18 mouse cellular contexts compared by ENCODE assay signal in the genomic region with DNA sequence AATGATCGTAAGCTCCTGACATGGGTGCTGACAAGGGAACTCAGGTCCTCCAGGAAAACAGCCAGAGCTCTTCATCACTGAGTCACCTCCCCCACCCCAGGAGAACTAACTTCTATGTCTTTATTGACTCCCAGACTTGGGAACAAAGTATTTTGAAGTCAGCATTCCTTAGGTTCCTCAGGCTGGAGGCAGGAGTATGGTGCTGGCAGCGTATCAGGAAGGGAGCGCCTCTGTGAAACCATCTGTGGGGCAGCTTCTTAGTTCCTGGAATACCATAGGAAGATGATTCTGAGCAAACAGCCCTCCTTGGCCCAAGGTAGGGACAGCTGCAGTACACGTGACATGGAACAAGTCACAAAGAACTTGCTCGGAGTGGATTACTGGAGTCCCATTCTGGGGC.
DNase-seq lines count a peak whose midpoint lies in the region; ATAC-seq and TF ChIP-seq lines count a peak whose summit lies in the region.
"Had no signal": no experiment of that assay in that cellular context is flagged by ENCODE, and none has a peak within 500 bp of the region (broad histone marks: within the 10 kb centered on the region; RNA-seq: fewer than 3 reads in every experiment).

No protein-coding gene starts in this region.

- H3K4me2 ChIP-seq in heart, embryonic 11.5 days: no peak overlapping the region
- H3K4me2 ChIP-seq in lung, postnatal 0 days (replicated peaks; ENCODE audit: low read depth, low read length): no peak overlapping the region
- no peak overlapping the region for H3K4me2 ChIP-seq in liver, embryonic 12.5 days
- H3K4me2 ChIP-seq: forebrain, embryonic 15.5 days; hindbrain, embryonic 12.5 days; limb, embryonic 12.5 days; lung, embryonic 15.5 days; midbrain, embryonic 12.5 days had no signal

- H3K27ac ChIP-seq in heart, embryonic 11.5 days (ENCODE audit: low read depth, low read length): no peak overlapping the region
- no peak overlapping the region for H3K27ac ChIP-seq in lung, postnatal 0 days (ENCODE audit: low read length)
- H3K27ac ChIP-seq in liver, embryonic 12.5 days: no peak overlapping the region
- H3K27ac ChIP-seq: forebrain, embryonic 15.5 days; hindbrain, embryonic 12.5 days; kidney, postnatal 0 days; limb, embryonic 12.5 days; lung, embryonic 15.5 days; midbrain, embryonic 12.5 days had no signal

- H3K4me3 ChIP-seq in heart, embryonic 11.5 days (ENCODE audit: low read depth, low read length): no peak overlapping the region
- no peak overlapping the region for H3K4me3 ChIP-seq in lung, postnatal 0 days (ENCODE audit: low read depth, low read length)
- no peak overlapping the region for H3K4me3 ChIP-seq in liver, embryonic 12.5 days
- H3K4me3 ChIP-seq: forebrain, embryonic 15.5 days; hindbrain, embryonic 12.5 days; limb, embryonic 12.5 days; lung, embryonic 15.5 days; midbrain, embryonic 12.5 days had no signal

- 55% methylated on average over 5 of the region's 5 CpGs for WGBS in heart, embryonic 11.5 days (ENCODE audit: insufficient replicate concordance)
- WGBS in lung, postnatal 0 days: 60% methylated on average over 5 of the region's 5 CpGs
- 90% methylated on average over 5 of the region's 5 CpGs for WGBS in liver, embryonic 12.5 days (ENCODE audit: insufficient replicate concordance)

- intact Hi-C loops in heart, postnatal 10 days (cut with DNase I): no loop called here
- intact Hi-C loops in gastrocnemius, postnatal 14 days (cut with DNase I; ENCODE audit: low total_unique reads): no loop called here

- TF ChIP-seq CTCF in lung, postnatal 0 days (IDR thresholded peaks at IDR 0.05): no peak

- H3K27me3 ChIP-seq in heart, embryonic 11.5 days (ENCODE audit: control insufficient read depth, insufficient read depth, low read length): no peaks in the 10 kb centered on the region
- no peaks in the 10 kb centered on the region for H3K27me3 ChIP-seq in lung, postnatal 0 days (replicated peaks; ENCODE audit: insufficient read depth, low read length)
- no peaks in the 10 kb centered on the region for H3K27me3 ChIP-seq in liver, embryonic 12.5 days (replicated peaks)
- H3K27me3 ChIP-seq: CH12.LX; forebrain, embryonic 15.5 days; hindbrain, embryonic 12.5 days; limb, embryonic 12.5 days; lung, embryonic 15.5 days; midbrain, embryonic 12.5 days had no signal

- H3K9me3 ChIP-seq in heart, embryonic 11.5 days (replicated peaks; ENCODE audit: control insufficient read depth, low read length): no peaks in the 10 kb centered on the region
- no peaks in the 10 kb centered on the region for H3K9me3 ChIP-seq in lung, postnatal 0 days (ENCODE audit: low read length)
- H3K9me3 ChIP-seq in liver, embryonic 12.5 days (replicated peaks): no peaks in the 10 kb centered on the region
- H3K9me3 ChIP-seq: forebrain, embryonic 15.5 days; hindbrain, embryonic 12.5 days; limb, embryonic 12.5 days; lung, embryonic 15.5 days; midbrain, embryonic 12.5 days had no signal

- TF ChIP-seq EP300 in lung, postnatal 0 days (IDR thresholded peaks at IDR 0.05): no peak

- no peak for ATAC-seq in heart, embryonic 11.5 days (replicated peaks; ENCODE audit: insufficient number of reproducible peaks, low FRiP score, low TSS enrichment)
- peak; percentile 58 for ATAC-seq in lung, postnatal 0 days
- ATAC-seq in megakaryocyte-erythroid progenitor cell, adult 5-6 weeks (replicated peaks; ENCODE audit: low FRiP score, low TSS enrichment, poor library complexity, severe bottlenecking): no peak
- ATAC-seq in liver, embryonic 12.5 days: no peak
- ATAC-seq: forebrain, embryonic 15.5 days had no signal

- DNase-seq in heart, postnatal 10 days: peak; percentile 12 to 21
- DNase-seq in NIH3T3 (ENCODE audit: low read depth): peak; percentile 3
- DNase-seq in gastrocnemius, postnatal 14 days: peak; percentile 38
- DNase-seq in lung, postnatal 0 days (ENCODE audit: low spot score): peak; percentile 24
- no peak for DNase-seq in spleen, postnatal 14 days (ENCODE audit: low spot score in 2 of 2)
- DNase-seq: cerebellum, adult 11-12 months; right cerebral cortex, postnatal 4 days; thymus, postnatal 14 days had no signal

- no peaks in the 10 kb centered on the region for H3K4me1 ChIP-seq in heart, embryonic 11.5 days (ENCODE audit: control insufficient read depth, insufficient read depth, low read length)
- no peaks in the 10 kb centered on the region for H3K4me1 ChIP-seq in lung, postnatal 0 days (ENCODE audit: insufficient read depth, low read depth, low read length)
- peaks cover 32% of the 10 kb centered on the region for H3K4me1 ChIP-seq in liver, embryonic 12.5 days
- H3K4me1 ChIP-seq: hindbrain, embryonic 12.5 days; limb, embryonic 12.5 days; lung, embryonic 15.5 days had no signal

- H3K36me3 ChIP-seq in heart, embryonic 11.5 days (ENCODE audit: control insufficient read depth, insufficient read depth, low read length): no peaks in the 10 kb centered on the region
- H3K36me3 ChIP-seq in lung, postnatal 0 days (ENCODE audit: insufficient read depth, low read length): no peaks in the 10 kb centered on the region
- H3K36me3 ChIP-seq in liver, embryonic 12.5 days: peaks cover 71% of the 10 kb centered on the region
- H3K36me3 ChIP-seq: forebrain, embryonic 15.5 days; hindbrain, embryonic 12.5 days; limb, embryonic 12.5 days; lung, embryonic 15.5 days; midbrain, embryonic 12.5 days had no signal

- no peak overlapping the region for H3K9ac ChIP-seq in heart, embryonic 11.5 days (ENCODE audit: low read depth, low read length)
- no peak overlapping the region for H3K9ac ChIP-seq in lung, postnatal 0 days (replicated peaks; ENCODE audit: low read depth)
- H3K9ac ChIP-seq in liver, embryonic 12.5 days: no peak overlapping the region
- H3K9ac ChIP-seq: forebrain, embryonic 15.5 days; hindbrain, embryonic 12.5 days; limb, embryonic 12.5 days; lung, embryonic 15.5 days; midbrain, embryonic 12.5 days had no signal

Comparison
In these comparisons a context has a peak if more than half of its experiments do, and no peak if none do; other contexts are left out.
1. DNase-seq: peak in heart, postnatal 10 days (2 of 2), NIH3T3 (single experiment), gastrocnemius, postnatal 14 days (single experiment) and lung, postnatal 0 days (single experiment); none in spleen, postnatal 14 days (0 of 2).